Mouse (Mus musculus) stomach, postnatal 0 days (tissue): ENCODE results near the gene Abo.

Source experiments
- CTCF ChIP-seq: IDR thresholded peaks from 2 replicates; pipeline ENCODE4 v1.5.1; 2016; ENCODE audit warnings: antibody characterized with exemption, low read depth, mild to moderate bottlenecking, moderate library complexity
- EP300 ChIP-seq: optimal IDR thresholded peaks from 2 replicates; pipeline ENCODE3; 2016; ENCODE audit warnings: antibody characterized with exemption

DNA sequence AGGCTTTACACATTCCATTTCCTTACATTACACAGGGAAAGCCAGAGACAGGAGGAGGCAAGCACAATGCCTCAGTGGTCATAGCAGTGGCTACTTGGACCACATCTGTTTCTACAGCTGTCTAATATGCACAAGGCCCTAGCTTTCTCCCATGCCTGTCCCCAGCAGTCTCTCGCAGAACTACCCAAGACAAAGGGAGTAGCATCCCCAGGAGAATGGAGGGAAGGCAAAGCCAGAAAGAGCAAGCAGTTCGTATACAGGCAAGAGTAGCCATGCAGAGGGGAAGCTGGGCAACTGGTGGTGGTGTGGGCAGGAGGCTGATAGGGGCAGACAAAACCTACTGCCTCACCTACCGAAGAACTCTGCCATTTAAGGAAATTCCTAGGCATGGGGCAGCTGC, 41.7 kb upstream of the Abo start:
- no peak for TF ChIP-seq CTCF
- TF ChIP-seq EP300, result no peak
